Mouse (Mus musculus) regulatory T cell (primary cell): ENCODE measurements around the gene Dydc1.
"Not testable (repeated sequence)": the region's sequence is repeated elsewhere in the genome, so short reads cannot be mapped to it uniquely, and the experiment has no call there.

Experiments used
- in situ Hi-C: fragments of 300-600 bp; cut with MboI, MseI; formaldehyde crosslinking; loops from one replicate; pipeline ENCODE4 v1.15.1; 2025; ENCODE audit warnings: high pct_unique_total_duplicates

The Dydc1 gene

DNA sequence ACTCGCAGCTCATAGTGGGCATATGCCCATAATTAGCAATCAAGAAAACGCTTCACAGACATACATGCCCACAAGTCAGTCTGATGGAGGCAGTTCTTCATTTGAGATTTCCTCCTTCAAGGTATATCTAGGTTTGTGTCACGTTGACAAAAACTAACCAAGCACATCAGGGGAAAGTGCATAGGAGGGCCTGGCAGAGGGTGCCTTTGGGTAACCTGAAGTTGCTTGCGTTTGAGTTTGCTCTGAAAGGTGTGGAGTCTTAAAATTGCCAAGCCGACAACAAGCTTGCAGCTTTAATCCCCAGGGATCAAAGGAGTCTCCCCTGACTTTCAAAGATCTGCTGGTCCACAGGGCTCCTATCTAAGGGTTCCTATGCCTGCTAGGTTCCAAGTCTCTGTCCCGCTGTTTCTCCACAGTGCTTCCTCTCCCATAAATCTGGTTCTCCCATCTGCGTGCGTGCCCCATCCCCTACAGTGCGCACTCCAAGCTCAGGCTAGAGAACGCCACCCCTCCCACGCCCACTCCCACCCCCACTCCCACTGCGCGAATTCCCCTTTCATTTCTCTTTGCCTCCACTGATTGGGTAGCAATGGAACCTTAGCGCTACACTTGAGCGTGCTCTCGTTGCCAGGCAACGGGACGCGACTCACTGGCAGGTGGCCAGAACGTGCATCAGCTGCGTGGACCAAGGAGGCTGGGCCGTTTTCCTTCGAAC, at the start of gene Dydc1:
Dydc1 (plus strand) TSS at position 683 of the 715 bp plus-strand sequence.
- in situ Hi-C loops, result no loop called here

DNA sequence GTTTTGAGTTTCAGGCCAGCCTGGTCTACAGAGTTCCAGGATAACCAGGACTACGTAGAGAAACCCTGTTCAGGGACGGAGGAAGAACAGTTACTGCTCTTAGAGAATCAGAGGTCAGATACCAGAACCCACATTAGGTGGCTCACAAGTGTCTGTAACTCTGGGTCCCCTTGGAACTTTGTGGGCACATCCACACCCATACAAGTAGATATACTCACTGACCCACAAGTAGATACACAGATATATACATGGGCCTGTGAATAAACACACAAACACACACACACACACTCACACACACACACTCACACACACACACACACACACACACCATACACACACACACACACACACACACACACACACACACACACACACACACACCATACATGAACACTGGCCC, 47.6 kb upstream of the Dydc1 start:
- in situ Hi-C loops, result loop anchor here (5.0 kb wide), 2 partner anchors 48 to 113 kb away; no protein-coding TSS in a partner anchor

DNA sequence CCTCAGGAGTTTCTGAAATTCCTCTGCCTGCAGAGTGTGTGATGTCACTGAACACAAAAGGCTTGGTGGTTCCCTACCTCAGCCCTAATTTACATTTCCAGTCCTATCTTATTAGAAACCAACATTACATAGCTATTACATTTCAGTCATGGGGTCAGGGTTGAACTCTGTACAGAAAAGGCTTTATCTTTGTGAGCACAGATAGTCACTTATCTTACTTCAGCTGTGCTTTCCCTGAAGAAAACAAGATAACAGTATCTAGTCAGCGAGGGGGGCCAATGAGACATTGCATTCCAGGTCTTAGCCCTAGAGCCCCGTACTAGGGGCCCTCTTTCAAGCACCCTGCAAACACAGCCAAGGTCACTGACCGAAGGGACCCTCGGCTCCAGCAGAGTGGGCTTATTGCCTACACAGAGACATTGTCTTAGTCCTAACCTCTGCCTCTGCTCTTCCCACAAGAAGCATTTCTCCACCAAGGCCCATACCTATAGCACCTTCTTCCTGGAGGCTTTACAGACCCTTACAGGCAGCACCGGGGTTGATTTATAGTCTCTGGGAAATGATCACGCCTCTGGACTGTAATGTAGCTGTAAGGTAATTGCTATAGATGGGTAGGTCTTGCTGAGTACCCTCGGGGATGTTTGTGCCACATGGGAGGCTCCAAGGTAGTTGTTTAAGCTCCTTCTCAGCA, 47.0 kb upstream of the Dydc1 start:
- in situ Hi-C loops, result loop anchor here (5.0 kb wide), 2 partner anchors 48 to 113 kb away; no protein-coding TSS in a partner anchor

DNA sequence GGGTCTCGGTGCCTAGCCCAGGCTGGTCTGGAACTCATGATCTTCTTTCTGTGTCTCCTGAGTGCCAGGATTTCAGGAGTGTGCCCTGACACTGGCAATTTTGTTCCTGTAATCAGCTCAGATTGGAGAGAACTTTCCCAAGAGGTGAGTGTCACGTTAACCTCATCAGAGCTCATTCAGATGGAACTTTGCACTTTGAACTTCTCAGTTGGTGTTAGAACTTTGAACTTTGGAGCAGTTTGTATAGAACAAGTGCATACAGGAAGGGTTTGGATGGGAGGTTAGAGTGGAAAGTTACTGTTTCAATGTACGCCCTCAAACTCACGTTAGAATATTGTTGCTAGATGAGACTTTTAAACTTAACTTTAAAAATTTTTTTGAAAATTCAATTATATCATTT, 43.4 kb upstream of the Dydc1 start:
- in situ Hi-C loops, result loop anchor here (5.0 kb wide), 2 partner anchors 52 to 117 kb away; no protein-coding TSS in a partner anchor

DNA sequence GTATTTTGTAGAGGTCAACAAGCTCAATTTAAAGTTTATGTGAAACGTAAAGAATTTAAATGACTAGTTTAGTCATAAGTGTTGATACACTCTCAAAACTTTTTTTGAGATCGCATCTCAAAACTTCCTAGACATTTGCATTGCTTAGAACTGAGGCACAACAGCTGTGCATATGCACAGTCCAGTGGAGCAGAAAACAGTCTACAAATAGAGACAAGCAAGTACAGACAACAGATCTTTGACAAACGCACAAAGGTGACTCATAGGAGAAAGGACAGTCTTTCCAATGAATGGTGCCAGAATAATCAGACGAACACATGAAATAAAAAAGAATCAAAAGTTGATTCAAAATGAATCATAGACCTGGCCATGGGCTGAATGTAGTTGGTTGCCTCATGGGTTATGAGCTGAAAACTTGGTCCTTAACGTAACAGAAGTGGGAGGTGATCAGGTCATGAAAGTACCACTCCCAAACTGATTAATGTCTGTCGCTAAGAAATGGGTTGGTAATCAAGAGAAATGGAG, 41.7 kb upstream of the Dydc1 start:
- in situ Hi-C loops, result no loop called here

DNA sequence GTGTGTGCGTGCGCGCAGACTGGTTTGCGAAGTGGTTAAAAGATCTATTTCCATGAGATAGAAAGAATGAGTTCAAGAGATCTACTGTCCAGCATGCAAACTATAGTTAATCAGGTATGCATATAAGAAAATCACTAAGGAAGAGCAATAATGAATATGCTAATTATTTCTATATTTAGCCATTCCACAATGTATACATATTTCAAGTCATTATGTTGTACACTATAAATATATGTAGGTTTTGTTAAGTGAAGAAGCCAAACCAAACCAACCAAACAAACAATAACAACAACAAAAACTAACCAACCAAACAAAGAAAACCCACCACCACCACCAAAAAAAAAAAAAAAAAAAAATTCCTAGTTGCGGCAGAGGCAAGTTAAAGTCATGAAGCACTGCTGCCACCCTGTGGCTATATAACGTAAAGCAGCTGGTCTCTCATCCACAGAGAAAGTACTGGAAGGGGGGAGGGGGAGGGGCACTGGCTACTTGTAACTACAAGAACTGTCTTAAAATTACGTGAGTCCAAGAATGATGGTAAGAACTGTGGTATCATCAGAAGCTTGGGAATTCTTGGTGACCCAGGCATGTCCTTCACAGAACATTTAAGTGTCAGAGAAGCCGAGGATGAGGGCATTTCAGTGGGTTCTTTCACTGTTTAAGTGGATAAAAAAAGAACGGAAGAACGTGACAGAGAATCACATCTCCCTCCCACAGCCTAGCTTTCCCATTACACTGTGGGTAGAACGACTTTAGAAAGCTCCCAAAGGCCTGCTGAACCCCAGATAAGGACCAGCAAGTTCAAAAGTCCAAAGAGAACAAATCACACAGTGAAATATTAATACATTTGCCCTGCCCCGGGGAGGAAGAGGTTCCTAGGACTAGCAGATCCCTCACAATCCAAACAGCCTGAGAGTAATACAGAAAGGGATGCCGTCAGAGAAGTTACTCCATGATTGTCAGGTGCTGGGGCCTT, 39.3 kb upstream of the Dydc1 start:
- in situ Hi-C loops, result no loop called here

DNA sequence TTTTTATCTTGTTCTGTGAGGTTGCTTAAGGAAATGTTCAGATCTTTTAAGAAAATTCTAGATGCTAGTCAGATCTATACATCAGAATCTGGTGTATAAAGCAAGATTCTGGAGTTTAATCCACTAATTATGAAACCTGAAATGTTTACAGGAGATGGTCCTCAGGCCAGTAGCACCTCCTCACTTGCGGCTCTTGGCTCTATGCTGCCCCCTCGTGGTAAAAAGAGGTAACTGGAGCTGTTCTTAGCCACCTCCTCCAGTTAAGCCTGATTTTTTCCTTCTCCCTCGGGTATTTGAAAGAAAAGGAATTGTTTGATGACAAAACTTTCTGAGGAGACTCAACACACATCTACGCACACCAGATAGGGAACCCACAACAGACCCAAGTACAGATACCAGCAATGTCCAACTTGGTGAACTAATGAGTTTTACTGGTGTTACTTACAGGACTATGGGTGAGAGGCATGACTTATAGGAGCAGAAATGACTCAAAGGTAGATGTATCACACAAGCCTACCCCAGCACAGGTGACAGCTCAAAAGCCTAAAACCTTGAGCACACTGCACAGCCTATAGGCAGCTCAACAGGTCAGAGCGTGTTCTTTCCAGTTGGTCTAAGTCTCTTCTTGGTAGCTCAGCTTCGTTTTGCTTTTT, 37.4 kb upstream of the Dydc1 start:
- in situ Hi-C loops, result no loop called here

DNA sequence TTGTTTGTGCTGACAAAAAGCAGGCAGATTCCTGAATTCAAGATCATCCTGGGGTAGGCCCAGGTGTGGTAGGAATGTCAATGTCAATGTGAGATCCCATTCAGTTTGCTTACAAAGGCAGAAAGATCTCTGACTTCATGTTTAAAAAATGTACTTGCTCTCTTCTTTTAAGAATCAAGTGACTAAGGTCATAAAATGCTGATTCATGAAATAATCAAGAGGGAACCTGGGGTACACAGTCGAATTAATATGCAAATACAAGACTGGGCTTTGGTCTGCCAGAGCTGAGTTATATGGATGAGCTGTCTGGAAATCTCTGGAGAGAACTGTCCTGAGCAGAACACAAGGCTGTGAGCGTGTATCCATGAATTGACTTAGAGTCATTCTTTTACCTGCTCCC, 25.3 kb upstream of the Dydc1 start:
- in situ Hi-C loops, result no loop called here

DNA sequence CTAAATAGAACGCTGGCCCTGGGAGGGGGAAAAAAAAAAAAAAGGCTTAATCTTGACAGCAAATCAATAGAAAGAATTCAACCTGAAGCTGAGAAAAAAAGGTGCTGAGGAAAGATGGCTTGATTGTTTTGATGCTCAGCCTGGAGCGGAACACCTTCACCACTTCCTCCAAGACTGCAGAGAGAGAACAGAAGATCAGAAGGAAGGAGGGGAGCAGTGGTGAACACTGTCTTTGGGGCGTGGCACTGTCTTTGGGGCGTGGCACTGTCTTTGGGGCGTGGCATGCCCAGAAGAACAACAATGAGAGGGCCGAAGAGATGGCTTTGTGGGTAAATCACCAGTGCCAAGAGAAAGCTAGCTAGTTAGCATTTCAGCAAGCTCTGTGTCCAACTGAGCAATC, 22.2 kb upstream of the Dydc1 start:
- in situ Hi-C loops, result no loop called here

DNA sequence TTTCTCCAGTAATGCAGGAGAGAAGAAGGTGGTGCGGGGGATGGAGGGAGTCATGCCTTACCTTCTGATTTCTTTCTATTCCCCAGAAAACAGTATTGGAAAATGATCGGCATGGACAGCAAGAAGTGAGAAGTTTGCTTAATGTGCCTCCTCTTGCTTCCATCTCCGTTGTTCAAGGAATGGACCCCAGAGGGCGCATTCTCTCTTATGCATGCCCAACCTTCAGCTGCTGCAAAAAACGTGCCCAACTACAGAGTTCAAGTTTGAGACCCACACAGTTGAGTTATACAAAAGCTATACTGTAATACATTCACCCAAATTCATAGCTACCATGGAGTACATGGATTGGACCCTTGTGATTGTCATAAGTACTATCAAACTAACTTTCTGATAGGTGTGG, 20.2 kb upstream of the Dydc1 start:
- in situ Hi-C loops, result no loop called here

DNA sequence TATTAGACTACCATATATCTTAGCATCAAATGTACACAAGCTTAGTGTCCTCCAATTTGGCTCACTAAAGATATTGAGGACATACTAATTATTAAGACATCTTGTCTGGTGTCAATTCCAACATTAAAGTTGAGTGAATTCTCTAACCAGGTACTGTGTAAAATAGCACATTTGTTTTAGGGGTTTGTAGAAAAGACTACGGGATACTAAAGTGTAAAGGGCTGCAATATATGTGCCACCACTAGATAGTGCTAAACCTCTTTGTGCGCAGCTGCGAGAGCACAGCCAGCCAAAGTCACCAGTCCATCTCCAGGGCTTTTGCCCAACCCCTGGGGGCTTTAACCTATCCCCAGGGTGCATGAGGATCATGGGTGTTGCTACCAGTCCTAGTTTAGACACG, 19.5 kb upstream of the Dydc1 start:
- in situ Hi-C loops, result not testable (repeated sequence)

DNA sequence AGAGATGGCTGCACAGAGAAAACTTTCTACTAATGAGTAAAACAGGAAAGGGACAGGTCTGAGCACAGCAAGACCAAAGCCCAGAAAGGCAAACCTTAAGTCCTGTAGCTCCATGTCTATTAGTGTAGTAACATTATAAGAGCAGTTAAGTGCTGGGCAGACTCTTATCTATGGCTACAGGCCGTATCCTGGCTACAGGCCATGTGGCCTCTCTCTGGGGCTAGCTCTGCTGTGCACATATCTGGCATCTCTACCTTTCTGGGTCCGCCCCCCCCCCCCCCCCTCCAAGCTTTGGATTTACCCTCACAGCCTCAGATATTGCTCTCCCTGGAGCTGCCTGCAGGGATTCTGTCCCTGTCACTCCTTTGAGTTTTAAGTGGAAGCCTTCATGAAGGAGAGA, 7.5 kb upstream of the Dydc1 start:
- in situ Hi-C loops, result no loop called here

DNA sequence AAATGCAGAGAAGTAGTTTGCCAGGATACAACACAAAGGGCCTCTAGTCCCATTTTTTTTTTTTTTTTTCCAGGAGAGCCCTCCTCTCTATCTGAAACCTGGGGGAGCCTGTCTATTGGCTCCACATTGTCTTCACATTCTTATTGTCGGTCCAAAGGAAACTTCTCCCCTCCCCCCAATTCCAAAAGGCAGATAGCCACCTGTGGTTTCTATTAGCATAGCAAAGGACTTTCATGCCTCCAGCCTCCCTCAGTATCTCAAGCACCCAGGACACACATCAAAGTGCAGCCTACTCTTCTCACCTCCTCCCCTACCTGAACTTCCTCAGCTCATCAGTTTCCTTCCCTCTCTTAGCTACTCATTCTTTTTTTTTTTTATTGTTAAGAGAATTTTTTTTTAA, 6.3 kb upstream of the Dydc1 start:
- in situ Hi-C loops, result no loop called here

DNA sequence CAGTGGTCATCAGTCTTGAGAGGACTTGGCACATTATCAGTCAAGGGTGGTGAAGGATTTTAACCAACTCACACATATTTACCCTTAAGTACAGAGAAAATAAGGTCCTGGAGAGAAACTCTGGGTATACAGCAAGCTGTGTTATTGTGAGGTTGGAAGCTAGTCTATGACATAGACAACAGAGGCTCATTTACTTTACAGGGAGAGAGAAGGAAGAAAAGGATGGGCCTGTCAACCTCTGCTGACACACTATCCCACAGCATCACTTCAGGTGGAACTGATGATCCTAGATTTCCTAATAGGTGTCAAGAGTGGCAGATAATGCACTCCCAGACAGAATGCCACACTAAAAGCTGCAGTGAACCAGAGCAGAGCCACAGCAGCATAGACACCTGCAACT, 3.6 kb upstream of the Dydc1 start, which contains the start of gene Dydc2:
Dydc2 (minus strand) TSS at position 101 of the 400 bp plus-strand sequence.
- in situ Hi-C loops, result no loop called here

DNA sequence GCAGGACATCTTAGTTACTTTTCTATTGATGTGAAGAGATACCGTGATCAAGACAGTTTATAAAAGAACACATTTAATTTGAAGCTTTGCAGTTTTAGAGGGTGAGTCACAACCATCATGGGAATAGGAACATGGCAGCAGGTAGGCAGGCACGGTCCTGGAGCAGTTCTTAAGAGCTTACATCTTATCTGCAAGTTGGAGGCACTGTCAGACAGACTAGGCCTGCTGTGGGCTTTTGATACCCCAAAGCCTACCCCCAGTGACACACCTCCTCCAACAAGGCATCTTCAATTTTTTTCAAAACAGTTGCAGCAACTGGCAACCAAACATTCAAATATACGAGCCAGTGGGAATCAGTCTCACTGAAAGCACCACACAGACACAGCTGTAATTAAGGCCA, 2.4 kb upstream of the Dydc1 start:
- in situ Hi-C loops, result no loop called here

DNA sequence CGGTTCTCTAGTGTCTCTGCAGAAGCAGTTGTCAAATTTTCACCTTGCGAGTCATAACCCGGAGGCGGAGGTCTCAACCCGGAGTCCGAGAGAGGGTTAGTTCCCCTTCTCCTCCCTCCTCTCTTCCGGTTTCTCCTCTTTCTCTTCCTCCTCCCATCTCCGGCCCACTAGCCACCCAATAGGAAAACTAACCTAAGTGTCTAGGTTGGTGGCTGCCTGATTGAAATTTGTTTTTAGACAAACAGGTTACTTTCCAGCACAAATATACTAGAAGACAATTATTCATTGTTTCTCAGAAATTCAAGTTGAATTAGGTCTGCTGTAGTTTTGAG, 199 bp downstream of the Dydc1 start:
- in situ Hi-C loops, result no loop called here

DNA sequence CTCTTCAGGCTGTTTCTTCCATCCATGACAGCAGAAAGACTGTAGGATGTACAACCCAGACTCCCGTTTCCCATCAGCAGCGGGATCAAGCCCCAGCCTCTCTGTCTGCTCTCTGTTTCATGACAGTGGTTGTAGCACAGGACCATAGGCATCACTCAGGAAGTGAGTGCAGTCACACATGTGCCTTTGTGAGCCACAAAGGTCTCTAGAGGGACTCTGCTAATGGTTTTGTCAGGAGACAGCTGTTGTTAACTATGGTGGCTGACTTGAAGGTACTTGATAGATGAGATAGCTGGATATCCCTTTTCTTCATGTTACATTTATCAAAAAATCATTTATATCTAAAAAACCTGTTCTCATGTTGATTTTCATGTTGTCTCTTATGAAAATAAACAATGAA, 9.7 kb downstream of the Dydc1 start:
- in situ Hi-C loops, result no loop called here

DNA sequence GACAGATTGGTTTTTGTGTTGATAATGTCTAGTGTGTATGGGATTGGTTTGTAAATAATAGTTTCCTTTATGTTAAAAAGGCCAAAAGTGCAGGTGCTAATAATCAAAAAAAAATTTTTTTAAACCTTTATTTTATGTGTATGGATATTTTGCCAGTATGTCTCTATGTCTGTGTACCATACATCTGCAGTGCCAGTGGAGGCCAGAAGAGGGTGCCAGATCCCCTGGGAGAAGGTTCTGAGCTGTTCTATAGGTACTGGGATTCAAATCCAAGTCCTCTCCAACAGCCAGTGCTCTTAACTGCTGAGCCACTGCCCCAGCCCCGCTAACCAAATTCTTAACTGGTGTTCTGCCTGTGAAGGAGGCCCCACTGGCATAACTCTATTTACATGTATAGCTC, 14.8 kb downstream of the Dydc1 start:
- in situ Hi-C loops, result no loop called here

DNA sequence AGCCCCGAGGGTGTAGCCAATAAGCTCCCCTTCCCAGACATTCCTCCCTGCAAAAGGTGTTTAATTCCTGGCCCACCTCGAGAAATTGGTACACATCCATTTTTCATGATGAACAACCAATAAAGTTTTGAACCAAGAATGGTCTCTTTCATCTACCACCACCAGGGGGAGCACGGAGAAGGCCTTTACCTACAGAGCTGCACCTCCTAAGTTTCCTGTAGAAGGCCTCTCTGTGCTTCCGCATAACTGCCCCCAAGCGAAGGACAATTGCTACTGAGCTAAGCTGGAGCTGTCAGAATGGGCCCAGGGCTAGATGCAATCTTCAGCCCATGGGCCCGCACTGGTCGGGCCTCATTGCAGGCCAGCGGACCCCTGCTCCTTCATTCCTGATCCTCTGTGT, 18.1 kb downstream of the Dydc1 start:
- in situ Hi-C loops, result no loop called here

DNA sequence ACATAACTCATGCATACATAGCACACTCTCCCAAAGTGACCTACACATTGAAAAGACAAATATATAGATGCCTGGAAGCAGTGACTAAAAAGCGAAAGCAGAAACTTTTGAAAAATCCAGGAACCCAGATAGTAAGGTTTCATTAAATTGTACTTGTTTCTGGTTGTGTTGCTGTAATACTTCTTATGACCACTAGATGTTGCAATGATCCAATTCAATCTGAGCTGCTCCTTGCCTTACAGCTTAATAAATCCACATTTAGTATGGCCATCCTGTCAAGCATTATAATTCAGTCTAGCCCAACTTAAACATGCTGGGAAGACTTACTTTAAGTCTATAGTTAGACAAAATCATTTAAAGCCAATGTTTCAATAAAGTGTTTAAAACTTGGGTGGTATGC, 21.4 kb downstream of the Dydc1 start:
- in situ Hi-C loops, result no loop called here

DNA sequence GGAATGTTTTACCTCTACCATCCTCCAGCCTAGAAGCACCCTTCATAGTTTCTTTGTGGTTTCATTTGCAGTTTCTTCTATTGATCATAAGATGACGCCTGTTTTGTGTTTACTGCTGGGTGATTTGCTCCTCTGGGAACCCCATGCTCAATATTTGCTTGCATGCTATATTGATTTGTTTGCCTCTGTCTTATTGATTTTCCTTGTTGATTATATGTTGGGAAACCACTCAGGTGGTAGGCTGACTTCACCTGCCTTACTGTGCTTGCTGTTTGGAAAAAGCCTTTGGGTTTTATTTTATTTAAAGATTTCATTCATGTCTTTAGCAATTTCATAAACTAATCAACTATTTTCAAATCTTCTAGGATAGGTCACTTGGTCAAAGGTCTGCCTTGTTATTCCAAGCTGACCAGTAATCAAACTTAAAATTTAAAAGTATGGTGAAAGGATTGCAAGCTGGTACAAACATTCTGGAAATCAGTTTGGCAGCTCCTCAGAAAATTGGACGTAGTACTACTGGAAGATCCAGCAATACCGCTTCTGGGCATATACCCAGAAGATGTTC, 23.7 kb downstream of the Dydc1 start:
- in situ Hi-C loops, result no loop called here
